Mouse (Mus musculus) heart, embryonic 16.5 days (tissue): ENCODE results near the gene Ces2f. TPM values are rescaled to one million over a fixed set of nuclear protein-coding genes. Genes with fewer than 3 reads are reported as not detected.

Experiments used
- polyA plus RNA-seq: library from polyadenylated mRNA; unstranded; fragments of >200 nt; fragmentation: Nextera tagmentation; extraction: Ambion mirVana; gene quantifications from 2 replicates; pipeline ENCODE4 v1.2.1, GENCODE M21; 2015

Ces2f gene
- polyA plus RNA-seq, 1 experiment from 2014 or later: 0.13 TPM

Other genes starting within 250 kb of the Ces2f start
- 0.66 TPM in 1 of 2 replicates, not detected in the other for gene Ces2a, start 213.4 kb upstream of the Ces2f start, polyA plus RNA-seq
- 0.19 TPM in 1 of 2 replicates, not detected in the other for gene Ces2b, start 115.8 kb upstream of the Ces2f start, polyA plus RNA-seq
- 0.54 TPM in 1 of 2 replicates, not detected in the other for gene Ces2c, start 100.3 kb upstream of the Ces2f start, polyA plus RNA-seq
- 0.11 and 0.80 TPM in 2 replicates for gene Ces2e, start 21.1 kb upstream of the Ces2f start, polyA plus RNA-seq
- 2.5 and 3.0 TPM in 2 replicates for gene Ces2g, start 14.4 kb downstream of the Ces2f start, polyA plus RNA-seq
- not detected in 2 replicates for gene Ces2h, start 53.5 kb downstream of the Ces2f start, polyA plus RNA-seq
- gene Ces3a, start 101.2 kb downstream of the Ces2f start, polyA plus RNA-seq: not detected in 2 replicates
- gene Ces3b, start 136.4 kb downstream of the Ces2f start, polyA plus RNA-seq: 0.14 and 0.16 TPM in 2 replicates
- gene Ces4a, start 184.4 kb downstream of the Ces2f start, polyA plus RNA-seq: not detected in 2 replicates
- gene Cbfb, start 223.3 kb downstream of the Ces2f start, polyA plus RNA-seq: 38.7 and 48.5 TPM in 2 replicates